Mouse (Mus musculus): ENCODE data around the gene Apoa2. TPM values are rescaled to one million over a fixed set of nuclear protein-coding genes. Genes with fewer than 3 reads are reported as not detected.

Gene Apoa2
- polyA plus RNA-seq (2015; fragmentation: Nextera tagmentation; extraction: Ambion mirVana) = 5.2 and 6.5 TPM in 2 replicates

DNA sequence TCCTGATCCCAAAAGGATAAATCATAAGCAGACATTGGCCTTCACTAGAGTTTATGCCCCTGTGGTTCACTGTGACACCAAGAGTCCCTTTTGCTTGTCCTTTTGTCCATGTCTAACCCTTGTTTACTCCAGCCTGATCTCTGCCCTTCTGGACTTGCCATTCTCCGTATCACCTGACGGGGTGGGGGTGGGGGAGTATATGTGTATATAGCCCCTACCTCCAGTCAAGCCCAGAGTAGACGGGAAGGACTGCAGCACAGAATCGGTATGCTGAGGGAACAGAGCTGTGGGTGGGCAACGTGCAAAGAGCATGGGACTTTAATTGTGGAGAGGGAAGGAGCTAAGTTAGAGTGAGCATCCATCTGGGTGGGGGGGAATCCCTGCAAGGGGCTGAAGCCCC, at the start of gene Apoa2:
Apoa2 (plus strand) TSS at position 198 of the 400 bp plus-strand sequence.
- WGBS = 86% methylated on average over 5 of the region's 5 CpGs

GRCm38 (mm10) chr1:171179487-171180171, 45.2 kb upstream of the Apoa2 start:
- Histone ChIP-seq H3K9me3 (ENCODE audit: control insufficient read depth, low read length) (no peaks in the 10 kb centered on the region), H3K9ac (ENCODE audit: low read depth, low read length) (no peak overlapping the region), H3K4me1 (ENCODE audit: control insufficient read depth, insufficient read depth, low read depth, low read length) (no peaks in the 10 kb centered on the region), H3K4me2 (ENCODE audit: low read length) (no peak overlapping the region), H3K27ac (ENCODE audit: low read depth, low read length) (no peak overlapping the region), H3K27me3 (replicated peaks; ENCODE audit: control insufficient read depth, insufficient read depth, low read length) (no peaks in the 10 kb centered on the region), H3K4me3 (ENCODE audit: low read length) (no peak overlapping the region), H3K36me3 (ENCODE audit: control insufficient read depth, insufficient read depth, low read length) (no peaks in the 10 kb centered on the region)
- WGBS = 81% methylated on average over 5 of the region's 5 CpGs
- no peak for ATAC-seq

More for the DNA sequence above, at the start of gene Apoa2:
- Histone ChIP-seq H3K9me3 (ENCODE audit: control insufficient read depth, low read length) (no peaks in the 10 kb centered on the region), H3K36me3 (ENCODE audit: control insufficient read depth, insufficient read depth, low read length) (no peaks in the 10 kb centered on the region; the same call in 1 of the 2 replicates), H3K4me3 (ENCODE audit: low read length) (no peak within 1 kb of the TSS), H3K4me2 (ENCODE audit: low read length) (no peak within 1 kb of the TSS), H3K27ac (ENCODE audit: low read depth, low read length) (no peak within 1 kb of the TSS), H3K27me3 (replicated peaks; ENCODE audit: control insufficient read depth, insufficient read depth, low read length) (no peaks in the 10 kb centered on the region), H3K9ac (ENCODE audit: low read depth, low read length) (no peak within 1 kb of the TSS), H3K4me1 (ENCODE audit: control insufficient read depth, insufficient read depth, low read depth, low read length) (peaks cover 12% of the 10 kb centered on the region)
- ATAC-seq = no peak

- H3K36me3 ChIP-seq (ENCODE audit: control insufficient read depth, insufficient read depth, low read length) = no peaks in the 10 kb centered on the region
- no peak overlapping the region for H3K4me3 ChIP-seq (ENCODE audit: low read length)
- no peak overlapping the region for H3K4me2 ChIP-seq (ENCODE audit: low read length)
- no peak for ATAC-seq
- no peaks in the 10 kb centered on the region for H3K9me3 ChIP-seq (ENCODE audit: control insufficient read depth, low read length)
- H3K9ac ChIP-seq (ENCODE audit: low read depth, low read length) = no peak overlapping the region
- H3K4me1 ChIP-seq (ENCODE audit: control insufficient read depth, insufficient read depth, low read depth, low read length) = no peaks in the 10 kb centered on the region
- WGBS = 87% methylated on average over 3 of the region's 3 CpGs
- H3K27me3 ChIP-seq (replicated peaks; ENCODE audit: control insufficient read depth, insufficient read depth, low read length) = no peaks in the 10 kb centered on the region
- no peak overlapping the region for H3K27ac ChIP-seq (ENCODE audit: low read depth, low read length)
These were observed 41.8 kb upstream of the Apoa2 start for GRCm38 (mm10) chr1:171183025-171183424.

GRCm38 (mm10) chr1:171183620-171184019, 41.2 kb upstream of the Apoa2 start:
- Histone ChIP-seq H3K4me1 (ENCODE audit: control insufficient read depth, insufficient read depth, low read depth, low read length) (no peaks in the 10 kb centered on the region; the same call in 1 of the 2 replicates), H3K4me2 (ENCODE audit: low read length) (no peak overlapping the region), H3K4me3 (ENCODE audit: low read length) (no peak overlapping the region), H3K27ac (ENCODE audit: low read depth, low read length) (no peak overlapping the region), H3K9ac (ENCODE audit: low read depth, low read length) (no peak overlapping the region), H3K9me3 (ENCODE audit: control insufficient read depth, low read length) (no peaks in the 10 kb centered on the region), H3K27me3 (replicated peaks; ENCODE audit: control insufficient read depth, insufficient read depth, low read length) (no peaks in the 10 kb centered on the region), H3K36me3 (ENCODE audit: control insufficient read depth, insufficient read depth, low read length) (no peaks in the 10 kb centered on the region)
- 73% methylated on average over 3 of the region's 3 CpGs for WGBS
- ATAC-seq = no peak

DNA sequence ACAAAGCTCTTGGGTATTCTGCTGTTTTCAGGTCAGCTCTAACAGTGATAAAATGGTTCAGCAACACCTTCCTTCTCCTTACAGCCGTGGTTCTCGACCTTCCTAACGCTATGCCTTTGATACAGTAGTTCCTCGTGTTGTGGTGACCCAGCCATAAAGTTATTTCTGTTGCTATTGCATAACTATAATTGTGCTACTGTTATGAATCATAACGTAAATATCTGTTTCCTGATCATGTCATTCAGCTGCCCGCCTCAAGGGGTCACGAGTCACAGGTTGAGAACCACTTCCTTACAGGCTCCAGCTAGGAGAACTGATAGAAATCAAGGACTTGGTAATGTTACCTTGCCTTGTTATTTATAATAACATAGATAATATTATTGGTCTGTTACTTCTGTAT, 40.5 kb upstream of the Apoa2 start:
- no peaks in the 10 kb centered on the region for H3K36me3 ChIP-seq (ENCODE audit: control insufficient read depth, insufficient read depth, low read length)
- no peaks in the 10 kb centered on the region for H3K27me3 ChIP-seq (replicated peaks; ENCODE audit: control insufficient read depth, insufficient read depth, low read length)
- ATAC-seq = no peak
- H3K4me2 ChIP-seq (ENCODE audit: low read length) = no peak overlapping the region
- H3K27ac ChIP-seq (ENCODE audit: low read depth, low read length) = no peak overlapping the region
- no peaks in the 10 kb centered on the region for H3K9me3 ChIP-seq (ENCODE audit: control insufficient read depth, low read length)
- peaks cover 4% of the 10 kb centered on the region for H3K4me1 ChIP-seq (ENCODE audit: control insufficient read depth, insufficient read depth, low read depth, low read length)
- H3K4me3 ChIP-seq (ENCODE audit: low read length) = no peak overlapping the region
- 87% methylated on average over 7 of the region's 7 CpGs for WGBS
- no peak overlapping the region for H3K9ac ChIP-seq (ENCODE audit: low read depth, low read length)

GRCm38 (mm10) chr1:171185655-171186054, 39.2 kb upstream of the Apoa2 start:
- Histone ChIP-seq H3K27ac (ENCODE audit: low read depth, low read length) (no peak overlapping the region), H3K9ac (ENCODE audit: low read depth, low read length) (no peak overlapping the region), H3K4me3 (ENCODE audit: low read length) (no peak overlapping the region), H3K9me3 (ENCODE audit: control insufficient read depth, low read length) (no peaks in the 10 kb centered on the region), H3K4me1 (ENCODE audit: control insufficient read depth, insufficient read depth, low read depth, low read length) (peaks cover 4% of the 10 kb centered on the region), H3K27me3 (replicated peaks; ENCODE audit: control insufficient read depth, insufficient read depth, low read length) (no peaks in the 10 kb centered on the region), H3K4me2 (ENCODE audit: low read length) (no peak overlapping the region), H3K36me3 (ENCODE audit: control insufficient read depth, insufficient read depth, low read length) (no peaks in the 10 kb centered on the region)
- no peak; the same call in 1 of the 2 replicates for ATAC-seq
- WGBS = 60% methylated on average over 8 of the region's 8 CpGs

- Histone ChIP-seq H3K27ac (ENCODE audit: low read depth, low read length) (no peak overlapping the region), H3K4me3 (ENCODE audit: low read length) (no peak overlapping the region), H3K9me3 (ENCODE audit: control insufficient read depth, low read length) (no peaks in the 10 kb centered on the region), H3K9ac (ENCODE audit: low read depth, low read length) (no peak overlapping the region), H3K4me2 (ENCODE audit: low read length) (peak overlapping the region; percentile 8; the same call in 1 of the 2 replicates), H3K4me1 (ENCODE audit: control insufficient read depth, insufficient read depth, low read depth, low read length) (peaks cover 8% of the 10 kb centered on the region), H3K27me3 (replicated peaks; ENCODE audit: control insufficient read depth, insufficient read depth, low read length) (no peaks in the 10 kb centered on the region), H3K36me3 (ENCODE audit: control insufficient read depth, insufficient read depth, low read length) (no peaks in the 10 kb centered on the region)
- 19% methylated on average over 13 of the region's 13 CpGs for WGBS
- ATAC-seq = peak; percentile 48; the same call in 1 of the 2 replicates
These were observed 36.8 kb upstream of the Apoa2 start for GRCm38 (mm10) chr1:171187851-171188700.

GRCm38 (mm10) chr1:171189046-171189445, 35.8 kb upstream of the Apoa2 start:
- no peak overlapping the region for H3K4me2 ChIP-seq (ENCODE audit: low read length)

DNA sequence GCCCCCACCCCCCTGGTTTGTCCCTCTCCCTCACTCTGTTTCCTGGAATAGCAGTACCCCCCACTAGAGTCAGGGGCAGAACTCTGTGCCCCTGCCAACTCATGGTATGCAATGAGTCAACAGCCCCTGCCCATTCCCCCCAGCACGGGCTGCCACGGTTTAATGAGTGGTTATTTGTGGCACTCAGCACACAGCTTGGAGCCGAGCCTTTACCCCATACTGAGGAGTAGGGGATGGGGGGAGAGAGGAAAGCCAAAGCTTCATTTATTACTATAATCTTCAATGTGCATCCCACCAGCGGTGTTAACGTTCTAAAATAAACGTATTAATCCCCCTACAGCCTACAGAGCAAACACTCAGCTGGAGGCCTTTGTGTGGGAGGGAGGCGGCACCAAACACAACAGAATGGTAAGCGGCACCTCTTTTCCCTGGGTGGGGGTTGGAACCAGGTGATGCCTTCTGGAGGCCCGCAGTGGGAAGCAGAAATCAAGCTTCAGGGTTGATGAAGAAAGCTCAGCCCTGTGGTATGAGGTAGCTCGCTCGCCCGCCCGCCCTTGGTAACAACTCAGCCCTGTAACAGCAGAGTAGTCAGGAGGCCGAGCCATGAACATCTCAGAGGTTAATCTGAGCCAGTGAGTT, 35.3 kb upstream of the Apoa2 start:
- Histone ChIP-seq H3K4me1 (ENCODE audit: control insufficient read depth, insufficient read depth, low read depth, low read length) (peaks cover 14% of the 10 kb centered on the region), H3K27ac (ENCODE audit: low read depth, low read length) (no peak overlapping the region), H3K36me3 (ENCODE audit: control insufficient read depth, insufficient read depth, low read length) (no peaks in the 10 kb centered on the region), H3K4me2 (ENCODE audit: low read length) (no peak overlapping the region), H3K9ac (ENCODE audit: low read depth, low read length) (no peak overlapping the region), H3K9me3 (ENCODE audit: control insufficient read depth, low read length) (no peaks in the 10 kb centered on the region), H3K27me3 (replicated peaks; ENCODE audit: control insufficient read depth, insufficient read depth, low read length) (no peaks in the 10 kb centered on the region), H3K4me3 (ENCODE audit: low read length) (no peak overlapping the region)
- 31% methylated on average over 14 of the region's 14 CpGs for WGBS
- ATAC-seq = peak; percentile 46; the same call in 1 of the 2 replicates

More at GRCm38 (mm10) chr1:171189046-171189445, 35.8 kb upstream of the Apoa2 start:
- Histone ChIP-seq H3K4me1 (ENCODE audit: control insufficient read depth, insufficient read depth, low read depth, low read length) (peaks cover 14% of the 10 kb centered on the region), H3K36me3 (ENCODE audit: control insufficient read depth, insufficient read depth, low read length) (no peaks in the 10 kb centered on the region), H3K9me3 (ENCODE audit: control insufficient read depth, low read length) (no peaks in the 10 kb centered on the region), H3K27me3 (replicated peaks; ENCODE audit: control insufficient read depth, insufficient read depth, low read length) (no peaks in the 10 kb centered on the region), H3K4me3 (ENCODE audit: low read length) (no peak overlapping the region), H3K9ac (ENCODE audit: low read depth, low read length) (no peak overlapping the region), H3K27ac (ENCODE audit: low read depth, low read length) (no peak overlapping the region)
- ATAC-seq = no peak
- WGBS = 7% methylated on average over 8 of the region's 8 CpGs

All from hindbrain, embryonic 16.5 days (tissue).